Mouse (Mus musculus): ENCODE results near the gene Foxn4. TPM values are rescaled to one million over a fixed set of nuclear protein-coding genes. Genes with fewer than 3 reads are reported as not detected.
A peak's percentile ranks its signal among the peaks of the same experiment; 100 is the strongest.

Foxn4 gene
- polyA plus RNA-seq (2021), result not detected

GRCm38 (mm10) chr5:114273693-114274402 is at the start of gene Foxn4:
Foxn4 (minus strand) TSS chr5:114273807.
- peaks cover 51% of the 10 kb centered on the region for H3K27me3 ChIP-seq
- POLR2A ChIA-PET, result no interaction called here
- no peak for TF ChIP-seq CTCF (IDR thresholded peaks at IDR 0.05)

GRCm38 (mm10) chr5:114323105-114323790 is 49.6 kb upstream of the Foxn4 start:
- CTCF ChIA-PET, result interaction anchor here (1.0 to 1.6 kb wide), 6 partner anchors 8 to 137 kb away, joined by 3 to 6 read pairs (median 4); no protein-coding TSS in a partner anchor
- H3K27me3 ChIP-seq, result peaks cover 6% of the 10 kb centered on the region
- POLR2A ChIA-PET, result no interaction called here
- TF ChIP-seq CTCF (IDR thresholded peaks at IDR 0.05), result no peak
- DNase-seq (ENCODE audit: low read depth, low spot score), result no peak
- in situ Hi-C loops (cut with MboI; ENCODE audit: low pct_unique_long_range_greater_than_20kb), result no loop called here
- ATAC-seq, result no peak

More at GRCm38 (mm10) chr5:114273693-114274402, at the start of gene Foxn4:
- no peak for ATAC-seq
- CTCF ChIA-PET, result no interaction called here
- in situ Hi-C loops (cut with MboI; ENCODE audit: low pct_unique_long_range_greater_than_20kb), result no loop called here
- DNase-seq (ENCODE audit: low read depth, low spot score), result no peak

DNA sequence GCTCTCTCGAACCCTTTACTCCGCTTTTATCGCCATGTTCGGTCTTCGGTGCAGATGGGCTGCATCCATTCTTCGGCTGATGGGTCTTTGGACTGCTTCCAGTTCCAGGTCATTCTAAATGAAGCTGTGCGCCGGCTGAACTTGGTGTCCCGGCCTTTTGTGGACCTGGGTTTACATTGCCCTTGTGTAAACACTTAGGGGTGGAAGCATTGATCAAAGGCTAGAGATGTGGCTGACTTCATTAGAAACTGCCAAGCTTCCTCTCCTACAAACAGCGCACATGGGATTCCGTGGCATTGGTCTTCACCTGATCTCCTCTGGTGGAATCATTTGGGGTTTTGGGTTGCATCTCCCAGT is 36.1 kb upstream of the Foxn4 start:
- no peak for TF ChIP-seq CTCF (IDR thresholded peaks at IDR 0.05)
- H3K27me3 ChIP-seq, result peaks cover 6% of the 10 kb centered on the region
- CTCF ChIA-PET, result interaction anchor here (0.7 to 2.6 kb wide), 18 partner anchors 8 to 278 kb away, joined by 3 to 8 read pairs (median 4); no protein-coding TSS in a partner anchor
- POLR2A ChIA-PET, result no interaction called here
- ATAC-seq (no peak), DNase-seq (ENCODE audit: low read depth, low spot score) (no peak)
- in situ Hi-C loops (cut with MboI; ENCODE audit: low pct_unique_long_range_greater_than_20kb), result loop anchor here (5.0 kb wide), 4 partner anchors 48 to 298 kb away; no protein-coding TSS in a partner anchor

- peaks cover 6% of the 10 kb centered on the region for H3K27me3 ChIP-seq
- TF ChIP-seq CTCF (IDR thresholded peaks at IDR 0.05), result peak; percentile 74
- ChIA-PET POLR2A (interaction anchor here (0.6 to 1.1 kb wide), 3 partner anchors 135 to 263 kb away, joined by 3 read pairs; no protein-coding TSS in a partner anchor), CTCF (interaction anchor here (0.8 to 2.6 kb wide), 23 partner anchors 9 to 278 kb away, joined by 3 to 8 read pairs (median 4); no protein-coding TSS in a partner anchor)
- in situ Hi-C loops (cut with MboI; ENCODE audit: low pct_unique_long_range_greater_than_20kb), result loop anchor here (5.0 kb wide), 2 partner anchors 62 to 257 kb away; no protein-coding TSS in a partner anchor
- DNase-seq (ENCODE audit: low read depth, low spot score) (no peak), ATAC-seq (no peak)
Observed at GRCm38 (mm10) chr5:114308765-114309679, 35.4 kb upstream of the Foxn4 start.

- in situ Hi-C loops (cut with MboI; ENCODE audit: low pct_unique_long_range_greater_than_20kb), result loop anchor here (5.0 kb wide), 2 partner anchors 59 to 254 kb away; no protein-coding TSS in a partner anchor
- H3K27me3 ChIP-seq, result peaks cover 3% of the 10 kb centered on the region
- ChIA-PET POLR2A (no interaction called here), CTCF (interaction anchor here (0.9 kb wide), 1 partner anchor 9 kb away, joined by 3 read pairs; no protein-coding TSS in a partner anchor)
- no peak for TF ChIP-seq CTCF (IDR thresholded peaks at IDR 0.05)
- DNase-seq (ENCODE audit: low read depth, low spot score) (no peak), ATAC-seq (no peak)
Observed at GRCm38 (mm10) chr5:114306496-114306895, 32.9 kb upstream of the Foxn4 start.

GRCm38 (mm10) chr5:114303166-114303565 is 29.6 kb upstream of the Foxn4 start:
- in situ Hi-C loops (cut with MboI; ENCODE audit: low pct_unique_long_range_greater_than_20kb), result no loop called here
- no peak for TF ChIP-seq CTCF (IDR thresholded peaks at IDR 0.05)
- CTCF ChIA-PET, result interaction anchor here (1.8 kb wide), 1 partner anchor 12 kb away, joined by 5 read pairs; no protein-coding TSS in a partner anchor
- ATAC-seq (no peak), DNase-seq (ENCODE audit: low read depth, low spot score) (no peak)
- POLR2A ChIA-PET, result interaction anchor here (0.6 kb wide), 1 partner anchor 23 kb away, joined by 3 read pairs; no protein-coding TSS in a partner anchor
- H3K27me3 ChIP-seq, result peaks cover 11% of the 10 kb centered on the region

- POLR2A ChIA-PET, result no interaction called here
- H3K27me3 ChIP-seq, result peaks cover 11% of the 10 kb centered on the region
Observed at GRCm38 (mm10) chr5:114299883-114300610, 26.4 kb upstream of the Foxn4 start.

DNA sequence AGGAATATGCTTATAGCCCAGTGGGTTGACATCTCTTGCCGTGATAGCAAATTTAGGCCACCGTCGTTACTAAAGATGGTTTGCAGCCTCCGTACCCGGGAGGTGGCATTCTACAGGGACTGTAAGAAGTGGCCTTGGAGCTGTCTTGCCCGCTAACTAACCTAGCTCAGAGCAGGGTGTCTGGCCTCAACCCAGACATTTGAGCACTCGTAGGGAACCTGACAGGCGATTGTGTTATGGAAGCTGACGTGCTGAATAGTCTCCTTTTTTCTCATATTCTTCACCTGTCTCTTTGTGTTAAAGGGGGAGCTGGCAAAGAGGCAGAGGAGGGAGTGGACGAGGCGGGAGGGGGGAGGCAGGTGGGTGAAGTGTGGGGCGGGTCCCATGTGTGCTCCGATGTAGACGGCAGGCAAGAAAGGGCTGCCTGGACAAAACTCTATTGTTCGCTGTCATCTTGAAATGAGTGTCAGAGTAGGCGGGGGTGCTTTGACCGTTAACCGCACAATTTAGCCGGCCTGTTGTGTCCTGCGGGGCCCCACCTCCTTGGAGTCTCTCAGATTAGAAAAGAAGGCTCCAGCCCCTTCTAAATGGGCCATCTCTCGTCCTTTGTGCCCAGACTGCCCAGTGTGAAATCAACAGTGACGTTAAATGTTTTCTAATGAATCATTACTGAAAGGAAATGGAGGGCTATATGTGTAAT is 25.7 kb upstream of the Foxn4 start:
- ATAC-seq (no peak), DNase-seq (ENCODE audit: low read depth, low spot score) (no peak)
- peaks cover 11% of the 10 kb centered on the region for H3K27me3 ChIP-seq
- ChIA-PET CTCF (interaction anchor here (1.2 kb wide), 1 partner anchor 10 kb away, joined by 4 read pairs; no protein-coding TSS in a partner anchor), POLR2A (no interaction called here)
- in situ Hi-C loops (cut with MboI; ENCODE audit: low pct_unique_long_range_greater_than_20kb), result no loop called here
- TF ChIP-seq CTCF (IDR thresholded peaks at IDR 0.05), result no peak

More at GRCm38 (mm10) chr5:114299883-114300610, 26.4 kb upstream of the Foxn4 start:
- in situ Hi-C loops (cut with MboI; ENCODE audit: low pct_unique_long_range_greater_than_20kb), result no loop called here
- no peak for DNase-seq (ENCODE audit: low read depth, low spot score)
- ATAC-seq, result no peak
- TF ChIP-seq CTCF (IDR thresholded peaks at IDR 0.05), result no peak
- CTCF ChIA-PET, result no interaction called here

Data from Patski (cell line).